Mouse (Mus musculus) ZHBTc4 (cell line): ENCODE measurements around the gene Cryzl2.

Experiments
- DNase-seq: peaks from one replicate; pipeline ENCODE4 v3.0.0-alpha.2; 2011; ENCODE audit warnings: low read depth, low spot score

Cryzl2 gene

GRCm38 (mm10) chr1:157472716-157473115, 14.3 kb downstream of the Cryzl2 start:
- DNase-seq, result no peak

- no peak for DNase-seq
Observed at GRCm38 (mm10) chr1:157474865-157475264, 16.5 kb downstream of the Cryzl2 start.

GRCm38 (mm10) chr1:157476231-157476630, 17.9 kb downstream of the Cryzl2 start:
- no peak for DNase-seq

GRCm38 (mm10) chr1:157480090-157480489, 21.7 kb downstream of the Cryzl2 start:
- no peak for DNase-seq

DNA sequence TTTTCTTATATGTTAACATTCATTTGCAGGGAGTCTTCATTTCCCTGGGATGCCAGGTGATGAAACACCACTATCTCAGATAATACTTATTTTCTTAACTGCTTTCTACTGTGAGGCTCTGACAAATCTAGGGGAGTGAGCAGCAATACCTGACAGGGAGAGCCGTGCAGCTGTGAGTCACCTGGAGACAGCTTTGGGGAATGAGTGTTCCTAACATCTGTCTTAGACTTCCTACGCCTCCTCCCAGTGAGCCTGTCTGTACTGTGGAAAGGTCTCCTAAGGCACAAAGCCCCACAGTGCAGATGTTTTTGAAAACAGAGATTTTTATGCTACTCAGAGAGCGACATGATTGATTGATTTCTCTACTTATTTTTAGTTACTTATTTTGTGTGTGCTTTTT, 22.5 kb downstream of the Cryzl2 start:
- DNase-seq, result no peak

DNA sequence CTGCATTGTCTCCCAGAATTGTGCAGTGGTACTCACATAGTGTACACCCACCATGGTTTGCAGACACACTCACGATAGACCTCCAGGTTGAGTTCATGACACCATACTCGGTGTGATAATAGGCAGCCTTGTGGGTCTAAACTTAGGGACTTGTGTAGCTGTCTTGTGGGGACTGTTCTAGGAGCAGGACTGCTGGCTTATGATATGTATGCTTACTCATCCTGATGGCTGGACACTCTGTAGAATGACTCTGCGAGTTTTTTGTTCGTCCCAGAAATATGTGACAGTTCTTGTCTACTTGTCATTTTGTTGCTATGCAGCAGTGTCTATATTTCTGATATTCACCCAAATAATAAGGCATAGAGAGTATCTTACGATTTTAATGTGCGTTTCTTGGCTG, 23.3 kb downstream of the Cryzl2 start:
- DNase-seq, result no peak

DNA sequence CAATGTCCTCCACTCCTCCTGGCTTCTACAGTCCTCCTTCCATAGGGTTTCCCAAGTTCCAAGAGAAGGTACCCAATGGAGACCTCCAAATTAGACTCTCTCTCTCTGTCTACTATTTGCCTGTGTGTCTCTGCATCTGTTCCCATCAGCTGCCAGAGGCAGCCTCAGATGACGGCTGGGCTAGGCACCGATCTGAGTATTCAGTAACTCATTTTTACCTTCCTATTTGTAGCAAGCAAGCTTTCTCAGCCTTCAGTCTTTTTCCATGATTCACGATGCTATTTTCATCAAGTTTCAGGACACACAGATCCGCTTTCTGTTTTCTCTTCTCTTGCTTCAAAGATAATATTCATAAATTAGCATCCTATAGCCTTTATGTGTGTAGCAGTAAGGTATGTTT, 25.8 kb downstream of the Cryzl2 start:
- no peak for DNase-seq

DNA sequence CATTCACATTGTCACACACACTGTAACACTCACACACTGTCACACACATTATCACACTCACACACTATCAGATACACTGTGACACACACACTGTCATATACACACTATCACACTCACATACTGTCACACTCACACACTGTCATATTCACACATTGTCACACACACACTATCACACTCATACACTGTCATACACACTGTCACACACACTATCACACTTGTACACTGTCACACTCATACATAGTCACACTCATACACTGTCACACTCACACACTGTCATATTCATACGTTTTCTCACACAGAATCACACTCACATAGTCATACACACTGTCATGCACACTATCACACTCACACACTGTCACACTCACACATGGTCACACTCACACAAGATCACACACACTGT, 42.3 kb downstream of the Cryzl2 start:
- DNase-seq, result no peak

- no peak for DNase-seq
Observed at GRCm38 (mm10) chr1:157501352-157501945, 43.1 kb downstream of the Cryzl2 start.

DNA sequence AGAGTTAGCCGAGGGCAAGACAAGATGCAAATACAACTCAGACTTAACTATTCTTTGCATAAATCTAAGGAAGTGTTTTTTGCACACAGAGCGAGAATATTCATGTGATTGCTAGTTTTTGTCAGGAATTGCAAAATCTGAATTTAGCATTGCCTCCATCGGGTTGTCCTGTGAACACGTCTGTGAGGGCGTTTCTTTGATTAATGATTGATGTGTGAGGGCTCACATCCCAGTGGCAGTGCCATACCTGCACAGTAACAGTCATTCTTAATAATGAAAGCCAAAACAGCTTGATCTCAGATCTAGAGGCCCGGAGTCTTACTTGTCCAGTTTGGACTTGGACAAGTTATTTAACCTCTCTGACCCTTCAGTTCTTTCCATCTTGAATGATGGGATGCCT, 44.7 kb downstream of the Cryzl2 start:
- no peak for DNase-seq

- DNase-seq, result no peak
Observed at GRCm38 (mm10) chr1:157506522-157506921, 48.1 kb downstream of the Cryzl2 start, which contains the start of gene Sec16b. Sec16b (plus strand) TSS chr1:157506728.

- no peak for DNase-seq
Observed at GRCm38 (mm10) chr1:157506995-157507595, 48.7 kb downstream of the Cryzl2 start.

- no peak for DNase-seq
Observed at GRCm38 (mm10) chr1:157507814-157508213, 49.4 kb downstream of the Cryzl2 start.

- no peak for DNase-seq
Observed at GRCm38 (mm10) chr1:157512690-157513448, 54.5 kb downstream of the Cryzl2 start.

GRCm38 (mm10) chr1:157513559-157513958, 55.2 kb downstream of the Cryzl2 start:
- DNase-seq, result no peak

- no peak for DNase-seq
Observed at GRCm38 (mm10) chr1:157514298-157514697, 55.9 kb downstream of the Cryzl2 start.

DNA sequence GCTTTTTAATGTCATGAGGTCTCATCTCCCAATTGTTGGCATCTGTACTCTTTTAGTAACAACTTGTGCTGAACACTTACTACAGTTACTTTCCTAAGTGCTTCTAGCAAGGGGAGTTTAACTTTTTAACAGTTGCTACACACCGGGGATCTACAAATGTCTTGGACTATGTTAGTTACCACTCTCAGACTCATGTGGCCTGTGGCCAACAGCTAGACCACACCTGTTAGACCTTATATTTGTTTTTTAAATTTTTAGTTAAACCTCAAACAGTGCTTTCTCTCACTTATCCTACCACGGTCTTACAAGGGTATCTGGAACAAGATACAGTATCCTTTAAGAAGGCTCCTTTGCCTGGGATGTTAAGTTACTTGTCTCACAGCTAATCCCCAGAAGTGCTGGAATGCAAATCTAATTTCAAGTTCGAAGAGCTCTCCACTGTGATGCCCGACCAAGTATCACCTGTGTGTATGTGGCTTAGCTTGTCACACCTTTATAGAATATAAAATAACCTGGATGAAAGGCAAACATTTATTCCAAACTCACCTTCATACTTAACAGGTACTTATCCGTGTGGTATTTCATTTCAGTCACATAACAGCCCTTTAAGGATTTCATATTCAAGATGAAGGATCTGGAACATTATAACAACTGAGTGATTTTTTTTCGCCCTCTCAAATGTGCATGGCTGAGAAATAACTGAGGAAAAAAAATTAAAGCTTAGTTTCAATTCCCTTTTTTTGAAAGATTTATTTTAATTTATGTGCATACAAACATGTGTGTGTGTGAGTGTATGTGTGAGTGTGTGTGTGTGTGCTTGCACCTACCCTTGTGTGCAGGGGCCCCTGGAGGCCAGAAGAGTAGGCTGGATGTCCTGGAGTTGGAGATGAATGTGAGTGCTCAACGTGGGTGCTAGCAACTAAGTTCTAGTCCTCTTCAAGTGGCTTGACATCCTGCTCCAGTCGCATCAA, 58.7 kb downstream of the Cryzl2 start:
- no peak for DNase-seq

GRCm38 (mm10) chr1:157518111-157518523, 59.7 kb downstream of the Cryzl2 start:
- no peak for DNase-seq

DNA sequence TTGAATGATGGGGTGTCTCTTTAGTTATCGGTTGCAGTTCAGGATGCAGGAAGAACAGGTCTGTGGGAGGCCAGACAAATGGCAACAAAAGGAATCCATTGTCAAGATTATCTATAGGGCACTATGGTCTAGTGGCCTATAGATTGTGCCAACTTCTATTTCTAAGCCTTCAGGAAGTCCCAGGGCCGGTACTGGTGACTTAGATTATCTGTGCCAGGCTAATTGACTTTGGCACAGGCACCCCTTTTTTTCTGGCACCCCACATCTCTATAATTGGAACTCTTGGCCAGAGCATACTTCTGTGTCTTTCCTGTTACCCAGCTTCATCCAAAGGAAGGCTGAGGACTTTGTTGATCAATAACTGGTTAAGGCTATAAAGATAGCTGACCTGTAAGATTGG, 61.0 kb downstream of the Cryzl2 start:
- no peak for DNase-seq

GRCm38 (mm10) chr1:157522322-157522721, 63.9 kb downstream of the Cryzl2 start:
- DNase-seq, result no peak

DNA sequence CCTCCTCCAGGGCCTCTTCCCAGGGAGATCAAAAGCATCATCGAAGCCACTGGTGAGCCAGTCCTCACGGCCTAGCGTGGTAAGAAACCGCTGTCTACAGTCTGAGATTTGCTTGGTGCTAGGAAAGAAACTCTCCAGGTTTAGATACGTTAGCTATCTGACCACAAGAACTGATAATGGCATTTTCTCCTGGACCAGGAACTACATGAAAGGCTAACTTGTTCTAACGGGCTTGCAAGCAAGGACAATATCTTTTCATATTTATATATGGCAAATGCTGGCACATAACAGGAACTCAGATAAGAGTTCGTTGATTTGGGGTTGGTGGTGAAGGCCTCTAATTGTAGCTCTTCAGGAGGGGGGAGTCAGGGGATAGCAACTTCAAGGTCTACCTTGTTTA, 66.4 kb downstream of the Cryzl2 start:
- DNase-seq, result no peak
